Mouse (Mus musculus) intestine, embryonic 16.5 days (tissue): ENCODE data around the gene Map3k9. TPM values are rescaled to one million over a fixed set of nuclear protein-coding genes. Genes with fewer than 3 reads are reported as not detected.

ENCODE experiments used
- ATAC-seq: fragments of 200-750 bp; cut with Nextera tagmentation; 2 replicates; pipeline ENCODE4 v1.8.0; 2017; ENCODE audit warnings: moderate TSS enrichment, moderate library complexity
- H3K27ac ChIP-seq: fragments of 300-500 bp; sonication (generic); 2 replicates; pipeline ENCODE4 v1.5.1; 2014; ENCODE audit warnings: mild to moderate bottlenecking, low read length
- H3K27me3 ChIP-seq: fragments of 300-500 bp; sonication (generic); replicated peaks from 2 replicates; pipeline ENCODE4 v1.6.1; 2014; ENCODE audit warnings: low read length, control low read depth, mixed read lengths; ENCODE audit not compliant: control insufficient read depth, insufficient read depth
- H3K36me3 ChIP-seq: fragments of 300-500 bp; sonication (generic); 2 replicates; pipeline ENCODE4 v1.6.1; 2014; ENCODE audit warnings: low read length, control low read depth; ENCODE audit not compliant: control insufficient read depth, insufficient read depth
- H3K4me1 ChIP-seq: fragments of 300-500 bp; sonication (generic); 2 replicates; pipeline ENCODE4 v1.6.1; 2014; ENCODE audit warnings: low read length, control low read depth, mixed read lengths; ENCODE audit not compliant: control insufficient read depth, insufficient read depth
- H3K4me2 ChIP-seq: fragments of 300-500 bp; sonication (generic); 2 replicates; pipeline ENCODE4 v1.6.1; 2014; ENCODE audit warnings: low read depth, low read length, control low read depth
- H3K4me3 ChIP-seq: fragments of 300-500 bp; sonication (generic); 2 replicates; pipeline ENCODE4 v1.5.1; 2014; ENCODE audit warnings: mild to moderate bottlenecking, low read length
- H3K9ac ChIP-seq: fragments of 300-500 bp; sonication (generic); 2 replicates; pipeline ENCODE4 v1.6.1; 2014; ENCODE audit warnings: low read depth, low read length
- H3K9me3 ChIP-seq: fragments of 300-500 bp; sonication (generic); 2 replicates; pipeline ENCODE4 v1.6.1; 2016; ENCODE audit warnings: low read length, control low read depth; ENCODE audit not compliant: control insufficient read depth
- WGBS: fragments of 180-500 bp; shearing (Covaris S2); extraction: QIAGEN DNeasy Blood & Tissue Kit; methylation state at CpG from one replicate; pipeline ENCODE4 v1.1.7; 2014; 5-methylcytosine and 5-hydroxymethylcytosine counted together
- polyA plus RNA-seq: library from polyadenylated mRNA; unstranded; fragments of >200 nt; fragmentation: Nextera tagmentation; extraction: Ambion mirVana; gene quantifications from 2 replicates; pipeline ENCODE4 v1.2.1, GENCODE M21; 2015

Map3k9 gene
- polyA plus RNA-seq, 1 experiment from 2014 or later = 1.4 TPM

GRCm38 (mm10) chr12:81684096-81684495, 96.9 kb downstream of the Map3k9 start:
- Histone ChIP-seq H3K9me3 (no peaks in the 10 kb centered on the region), H3K27ac (no peak overlapping the region), H3K27me3 (no peaks in the 10 kb centered on the region), H3K4me2 (no peak overlapping the region), H3K9ac (no peak overlapping the region), H3K36me3 (no peaks in the 10 kb centered on the region), H3K4me3 (no peak overlapping the region), H3K4me1 (no peaks in the 10 kb centered on the region)
- 83% methylated on average over 6 of the region's 6 CpGs for WGBS
- no peak for ATAC-seq

- Histone ChIP-seq H3K36me3 (no peaks in the 10 kb centered on the region), H3K9ac (no peak overlapping the region)
Observed at GRCm38 (mm10) chr12:81683395-81683794, 97.6 kb downstream of the Map3k9 start.

GRCm38 (mm10) chr12:81679807-81680529, 101.0 kb downstream of the Map3k9 start:
- no peaks in the 10 kb centered on the region for H3K27me3 ChIP-seq
- no peak overlapping the region for H3K4me2 ChIP-seq
- H3K9me3 ChIP-seq = no peaks in the 10 kb centered on the region
- no peak overlapping the region for H3K27ac ChIP-seq
- H3K36me3 ChIP-seq = no peaks in the 10 kb centered on the region
- no peaks in the 10 kb centered on the region for H3K4me1 ChIP-seq
- no peak overlapping the region for H3K4me3 ChIP-seq
- H3K9ac ChIP-seq = no peak overlapping the region
- ATAC-seq = no peak
- WGBS = 65% methylated on average over 7 of the region's 7 CpGs

More at GRCm38 (mm10) chr12:81683395-81683794, 97.6 kb downstream of the Map3k9 start:
- no peak overlapping the region for H3K4me2 ChIP-seq
- H3K4me1 ChIP-seq = no peaks in the 10 kb centered on the region
- 67% methylated on average over 11 of the region's 11 CpGs for WGBS
- no peak overlapping the region for H3K4me3 ChIP-seq
- no peaks in the 10 kb centered on the region for H3K9me3 ChIP-seq
- no peak overlapping the region for H3K27ac ChIP-seq
- no peaks in the 10 kb centered on the region for H3K27me3 ChIP-seq
- no peak for ATAC-seq

- H3K27ac ChIP-seq = no peak overlapping the region
- no peak for ATAC-seq
- H3K27me3 ChIP-seq = no peaks in the 10 kb centered on the region
- WGBS = 65% methylated on average over 2 of the region's 2 CpGs
- H3K9me3 ChIP-seq = no peaks in the 10 kb centered on the region
- no peaks in the 10 kb centered on the region for H3K36me3 ChIP-seq
- H3K4me2 ChIP-seq = no peak overlapping the region
- no peaks in the 10 kb centered on the region for H3K4me1 ChIP-seq
- no peak overlapping the region for H3K4me3 ChIP-seq
- H3K9ac ChIP-seq = no peak overlapping the region
Observed at GRCm38 (mm10) chr12:81675557-81675956, 105.4 kb downstream of the Map3k9 start.

Other genes starting within 250 kb of the Map3k9 start
- 28.9 and 29.0 TPM in 2 replicates for gene Gm20498, start 248.3 kb downstream of the Map3k9 start, polyA plus RNA-seq
- gene Synj2bp, start 248.3 kb downstream of the Map3k9 start, polyA plus RNA-seq = 41.5 and 42.1 TPM in 2 replicates
- 0.10 and 0.17 TPM in 2 replicates for gene Adam21, start 212.7 kb downstream of the Map3k9 start, polyA plus RNA-seq
- gene Med6, start 186.2 kb downstream of the Map3k9 start, polyA plus RNA-seq = 51.7 and 57.8 TPM in 2 replicates
- gene Ttc9, start 149.9 kb downstream of the Map3k9 start, polyA plus RNA-seq = 1.5 TPM in 2 replicates
- 6.3 and 10.3 TPM in 2 replicates for gene Pcnx, start 78.8 kb upstream of the Map3k9 start, polyA plus RNA-seq